Mouse (Mus musculus) layer of hippocampus, adult 2 months (tissue): ENCODE data around the gene Tdg. TPM values are rescaled to one million over a fixed set of nuclear protein-coding genes. Genes with fewer than 3 reads are reported as not detected.
A peak's percentile ranks its signal among the peaks of the same experiment; 100 is the strongest.

ENCODE experiments used
- DNase-seq, 2 experiments: peaks; one replicate each; pipeline ENCODE4 v3.0.0; 2022; ENCODE audit warnings: low spot score in 2 of 2
- H3K27ac ChIP-seq: fragments of 200-600 bp; 2 replicates; pipeline ENCODE4 v1.8.1; 2022
- H3K4me3 ChIP-seq: fragments of 200-600 bp; 2 replicates; pipeline ENCODE4 v1.8.1; 2022; ENCODE audit warnings: mild to moderate bottlenecking
- CTCF ChIP-seq: fragments of 200-600 bp; conservative IDR thresholded peaks from 2 replicates; pipeline ENCODE4 v1.8.1; 2022; ENCODE audit warnings: antibody characterized with exemption, mild to moderate bottlenecking, moderate library complexity
- total RNA-seq, 2 experiments: library from RNA; stranded (reverse); gene quantifications; 2 replicates each; pipeline ENCODE4 v1.2.3; 2021

Tdg gene
- total RNA-seq, 2 experiments from 2014 or later = 44.7 to 47.9 TPM

DNA sequence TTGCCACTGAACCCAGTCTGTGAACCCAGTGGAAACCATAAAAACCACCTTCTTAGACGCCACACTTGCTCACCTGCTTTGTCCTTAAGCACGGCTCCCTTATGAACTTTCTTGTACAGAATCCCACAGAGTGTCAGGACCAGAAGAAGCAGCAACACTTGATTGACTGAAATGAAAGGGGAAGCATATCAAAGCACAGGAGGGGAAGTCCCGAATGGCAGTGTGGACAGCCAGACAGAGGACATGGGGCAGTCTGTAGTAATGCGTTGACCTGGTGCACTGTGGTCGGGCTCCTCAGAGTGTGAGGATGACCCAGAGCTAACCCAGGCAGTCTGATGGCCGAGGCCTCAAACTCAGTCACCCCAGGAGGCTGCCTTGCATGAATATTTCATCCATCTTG, 40.6 kb downstream of the Tdg start:
- DNase-seq = no peak
- no peak for TF ChIP-seq CTCF
- no peak overlapping the region for H3K4me3 ChIP-seq
- H3K27ac ChIP-seq = no peak overlapping the region; the same call in 1 of the 2 replicates

DNA sequence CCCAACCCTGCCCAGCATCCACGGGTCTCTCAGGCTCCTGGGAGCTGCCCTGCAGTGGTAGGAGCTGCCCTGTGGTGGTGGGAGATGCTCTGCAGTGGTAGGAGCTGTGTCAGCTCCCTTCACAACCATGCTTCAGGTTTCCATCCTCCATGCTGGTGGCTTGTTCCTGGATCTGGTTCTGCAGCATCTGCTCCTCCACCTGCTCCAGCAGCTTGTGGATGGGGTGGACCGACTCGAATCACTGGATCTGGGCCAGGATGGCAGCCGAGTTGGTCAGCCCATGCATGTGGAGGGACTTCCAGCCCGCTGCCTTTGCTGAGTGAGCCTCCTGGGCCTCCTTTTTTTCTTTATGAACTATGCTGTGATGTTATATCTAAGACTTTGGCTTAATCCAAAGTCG, 47.3 kb downstream of the Tdg start:
- H3K27ac ChIP-seq = peak overlapping the region; percentile 74
- no peak overlapping the region for H3K4me3 ChIP-seq
- no peak for TF ChIP-seq CTCF
- peak; percentile 53 to 70 for DNase-seq

DNA sequence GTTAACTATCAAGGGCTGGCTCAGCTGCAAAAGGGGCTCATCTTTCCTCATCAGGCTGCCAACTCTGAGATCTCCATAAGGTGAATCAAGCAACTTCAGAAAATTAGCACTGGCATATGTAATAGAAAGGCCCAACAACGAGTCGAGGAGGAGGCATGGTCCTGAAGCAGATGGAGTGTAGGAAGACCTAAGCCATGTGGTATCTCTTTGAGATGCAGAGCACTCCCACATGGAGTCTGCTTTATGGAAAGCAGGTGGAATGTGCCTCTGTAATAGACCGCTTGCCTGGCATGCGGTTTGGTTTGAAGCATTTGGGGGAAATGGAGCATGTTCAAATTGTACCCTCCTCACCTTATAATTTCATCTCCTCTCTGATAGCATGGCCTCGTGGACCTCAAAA, 51.1 kb downstream of the Tdg start:
- no peak for TF ChIP-seq CTCF
- DNase-seq = peak; percentile 62 to 88
- Histone ChIP-seq H3K4me3 (no peak overlapping the region), H3K27ac (peak overlapping the region; percentile 85)

DNA sequence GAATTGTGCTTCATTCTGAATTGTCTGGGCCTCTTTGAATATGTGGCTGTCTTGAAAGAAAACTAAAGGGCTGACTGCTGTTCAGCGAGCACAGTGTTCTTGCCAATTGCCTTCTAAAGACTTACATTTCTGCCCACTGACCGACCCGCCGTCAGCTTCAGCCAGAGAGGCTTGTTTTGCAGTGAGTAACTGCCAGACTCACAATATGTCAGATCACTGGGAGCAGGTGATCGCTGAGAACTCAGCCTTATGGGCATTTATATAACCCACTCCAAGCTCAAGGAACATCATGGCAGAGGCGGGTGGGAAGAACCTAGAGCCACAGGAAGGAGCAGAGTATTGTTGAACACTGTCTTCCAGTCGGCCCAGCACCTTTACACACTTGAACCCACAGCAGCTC, 52.0 kb downstream of the Tdg start:
- peak in 1 of 2 experiments; percentile 61 for DNase-seq
- Histone ChIP-seq H3K4me3 (no peak overlapping the region), H3K27ac (peak overlapping the region; percentile 85)
- no peak for TF ChIP-seq CTCF

DNA sequence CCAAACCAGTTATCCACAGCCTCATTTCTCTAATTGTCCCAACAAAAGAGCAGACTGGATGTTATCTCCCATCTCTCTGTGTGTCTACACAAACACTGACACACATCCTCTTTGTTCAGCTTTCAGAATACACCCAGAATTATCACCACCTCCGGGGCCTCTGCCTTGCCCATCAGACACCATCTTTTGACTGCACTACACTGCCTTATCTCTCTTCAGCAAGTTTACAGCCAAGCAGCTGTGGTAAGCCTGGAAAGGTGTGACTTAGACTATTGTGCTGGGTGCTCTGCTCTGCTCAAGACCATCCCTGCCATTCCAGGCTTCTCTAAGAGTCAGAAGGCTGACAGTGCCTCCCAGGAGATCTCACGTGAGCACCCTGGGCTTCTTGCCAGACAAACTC, 55.8 kb downstream of the Tdg start:
- no peak for TF ChIP-seq CTCF
- Histone ChIP-seq H3K27ac (no peak overlapping the region; the same call in 1 of the 2 replicates), H3K4me3 (no peak overlapping the region)
- no peak for DNase-seq

DNA sequence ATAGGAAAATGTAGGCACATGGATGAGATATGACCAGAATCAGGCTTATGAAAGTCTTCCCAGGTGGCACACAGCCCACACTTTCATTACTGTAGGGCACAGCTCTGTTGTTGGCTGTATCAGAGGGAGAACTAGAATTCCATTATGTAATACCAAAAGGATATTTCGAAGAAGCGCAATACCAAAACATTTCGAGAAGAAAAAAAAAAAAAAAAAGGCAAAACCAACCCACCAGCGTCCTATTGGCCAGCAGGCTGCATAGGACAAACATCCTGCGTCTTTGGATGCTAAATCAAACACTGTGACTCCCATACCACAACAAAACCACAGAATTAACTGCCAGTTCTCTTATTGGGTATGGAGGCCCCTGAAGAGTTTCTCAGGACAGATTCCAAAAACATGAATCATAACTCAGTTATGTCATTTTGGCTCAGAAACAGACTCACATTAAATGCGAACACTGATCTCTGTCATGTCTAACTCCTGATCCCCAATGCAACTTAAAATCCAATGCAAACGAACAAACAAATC, 60.1 kb downstream of the Tdg start:
- peak overlapping the region; percentile 44 for H3K4me3 ChIP-seq

DNA sequence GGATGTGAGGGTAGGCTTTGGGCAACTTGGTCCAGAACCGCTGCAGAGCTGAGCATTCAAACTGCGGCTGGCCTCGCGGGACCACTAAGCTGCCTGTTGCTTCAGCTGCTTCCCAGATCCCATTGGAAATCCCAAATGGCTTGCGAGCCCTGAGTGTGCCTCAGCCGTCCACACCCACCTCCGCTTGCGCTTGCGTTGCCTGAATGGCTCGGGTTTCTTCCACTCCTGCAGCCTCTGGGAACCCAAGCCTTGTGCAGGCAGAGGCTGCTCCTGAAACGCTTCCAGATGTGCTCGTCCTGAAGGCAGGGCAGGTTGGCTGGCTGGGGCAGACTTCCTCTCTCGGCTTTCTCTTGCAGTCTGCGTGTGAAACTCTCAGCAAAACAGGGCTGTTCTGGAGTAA, 60.9 kb downstream of the Tdg start, which contains the start of gene Glt8d2:
TSS of gene Glt8d2 (minus strand) at position 157 of the 400 bp plus-strand sequence.
- peak; percentile 29 to 43 for DNase-seq
- Histone ChIP-seq H3K27ac (peak within 1 kb of the TSS; percentile 91), H3K4me3 (peak within 1 kb of the TSS; percentile 44)
- no peak for TF ChIP-seq CTCF

More for the DNA sequence above, 60.1 kb downstream of the Tdg start:
- DNase-seq = peak in 1 of 2 experiments; percentile 57
- no peak for TF ChIP-seq CTCF
- peak overlapping the region; percentile 91 for H3K27ac ChIP-seq

DNA sequence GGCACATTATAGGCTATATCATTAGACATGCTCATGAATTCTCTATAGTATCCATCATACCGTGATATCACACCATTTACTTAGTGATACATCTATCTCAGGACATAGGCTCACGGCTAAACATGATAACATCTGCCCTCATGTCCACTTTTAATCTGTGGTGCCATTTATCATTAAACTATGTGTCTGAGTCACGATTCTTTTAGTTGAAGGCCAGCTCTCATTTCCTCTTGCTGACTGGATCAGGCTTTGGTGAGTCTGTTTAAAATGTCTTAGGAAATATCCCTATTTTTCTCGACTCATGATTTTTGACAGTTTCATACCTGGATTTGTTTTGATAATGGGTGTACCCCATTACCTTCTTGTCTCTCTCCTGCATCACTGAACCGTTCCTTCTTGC, 66.3 kb downstream of the Tdg start, which contains the start of gene Hcfc2:
TSS of gene Hcfc2 (plus strand) at position 205 of the 400 bp plus-strand sequence.
- TF ChIP-seq CTCF = no peak

DNA sequence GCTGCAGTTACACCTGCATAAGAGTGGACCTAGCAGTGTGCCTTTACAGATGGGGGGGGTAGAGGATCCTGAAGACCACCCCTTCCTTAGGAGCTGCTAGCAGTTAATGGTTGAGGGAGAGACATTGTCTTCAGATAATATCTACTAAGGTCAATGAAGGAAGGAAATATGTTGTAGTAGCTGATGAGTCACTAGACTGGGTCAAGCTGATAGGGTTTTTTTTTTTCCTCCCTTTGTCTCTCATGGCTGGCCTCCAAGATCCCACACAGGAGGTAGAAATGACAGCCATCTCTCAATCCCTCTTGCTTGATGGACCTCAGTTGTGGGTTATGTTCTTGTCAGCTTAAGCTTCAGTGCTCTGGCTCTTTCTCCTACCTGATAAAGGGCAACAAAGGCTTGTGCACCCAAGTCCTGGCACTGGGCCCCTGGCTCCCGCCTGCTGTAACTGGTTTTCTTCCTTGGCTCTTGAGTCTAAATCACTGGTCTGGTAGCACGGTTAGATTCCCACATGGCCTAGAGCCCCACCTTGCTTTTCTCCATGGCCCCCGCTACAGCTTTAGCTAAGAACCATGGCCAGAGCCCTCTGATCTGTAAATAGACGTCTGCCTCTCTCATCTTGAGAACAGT, 66.9 kb downstream of the Tdg start:
- TF ChIP-seq CTCF = no peak
- peak overlapping the region; percentile 53 for H3K27ac ChIP-seq
- no peak overlapping the region for H3K4me3 ChIP-seq
- no peak for DNase-seq

More for the DNA sequence above, 66.3 kb downstream of the Tdg start, which contains the start of gene Hcfc2:
- no peak for DNase-seq
- H3K4me3 ChIP-seq = no peak within 1 kb of the TSS
- peak within 1 kb of the TSS; percentile 53 for H3K27ac ChIP-seq

DNA sequence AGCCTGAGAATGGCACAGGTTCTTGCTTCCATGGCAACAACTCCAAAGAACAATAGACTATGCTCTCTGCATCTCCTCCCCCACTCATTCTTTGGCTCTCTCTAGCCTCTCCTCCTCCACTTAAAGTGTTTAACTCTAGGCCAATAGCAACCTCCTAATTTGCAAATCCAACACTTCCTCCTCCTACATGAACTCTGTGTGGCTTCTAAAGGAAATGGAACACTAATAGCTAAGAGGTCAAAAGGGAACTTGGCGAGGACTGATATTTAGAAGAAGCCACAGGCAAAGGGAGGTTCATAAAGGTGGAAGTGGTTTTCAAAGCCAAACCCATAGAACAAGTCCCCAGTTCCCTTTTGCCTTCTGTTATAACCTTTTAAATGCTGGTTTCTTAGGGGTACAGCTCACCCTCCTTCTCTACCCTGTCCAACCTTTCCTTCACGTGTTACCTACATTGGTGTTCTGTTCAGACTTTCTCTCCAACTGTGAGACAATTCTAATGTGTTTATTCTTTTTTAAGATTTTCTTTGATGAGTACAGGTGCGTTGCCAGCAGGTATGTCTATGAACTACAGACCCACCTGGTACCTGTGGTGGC, 67.8 kb downstream of the Tdg start:
- no peak for TF ChIP-seq CTCF
- DNase-seq = peak in 1 of 2 experiments; percentile 20
- H3K4me3 ChIP-seq = no peak overlapping the region
- H3K27ac ChIP-seq = peak overlapping the region; percentile 39

DNA sequence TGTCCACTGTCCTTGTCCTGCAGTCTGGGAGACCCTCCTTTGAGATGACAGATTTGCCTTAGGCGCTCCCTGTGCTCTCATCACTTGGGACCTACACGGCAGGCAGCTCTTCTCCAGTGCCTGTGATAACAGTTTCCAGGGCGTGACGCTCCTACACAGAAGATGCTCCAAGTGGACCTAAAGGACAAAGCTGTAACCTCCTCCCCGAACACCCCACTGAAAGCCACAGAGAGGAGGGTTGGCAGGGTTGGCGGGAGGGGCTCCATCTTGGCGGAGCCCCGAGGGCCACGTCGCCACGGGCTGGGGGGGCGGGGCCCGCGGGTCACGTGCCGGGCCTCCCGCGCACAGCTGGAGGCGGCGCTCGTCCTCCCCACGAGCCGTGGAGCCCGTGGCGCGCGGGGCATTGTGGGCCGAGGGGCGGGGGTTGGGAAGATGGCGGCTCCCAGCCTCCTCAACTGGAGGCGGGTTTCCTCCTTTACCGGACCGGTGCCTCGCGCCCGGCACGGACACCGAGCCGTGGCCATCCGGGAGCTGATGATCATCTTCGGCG, 69.2 kb downstream of the Tdg start:
- peak overlapping the region; percentile 93 for H3K27ac ChIP-seq
- peak overlapping the region; percentile 83 for H3K4me3 ChIP-seq
- peak; percentile 89 to 91 for DNase-seq
- peak; percentile 40 for TF ChIP-seq CTCF

DNA sequence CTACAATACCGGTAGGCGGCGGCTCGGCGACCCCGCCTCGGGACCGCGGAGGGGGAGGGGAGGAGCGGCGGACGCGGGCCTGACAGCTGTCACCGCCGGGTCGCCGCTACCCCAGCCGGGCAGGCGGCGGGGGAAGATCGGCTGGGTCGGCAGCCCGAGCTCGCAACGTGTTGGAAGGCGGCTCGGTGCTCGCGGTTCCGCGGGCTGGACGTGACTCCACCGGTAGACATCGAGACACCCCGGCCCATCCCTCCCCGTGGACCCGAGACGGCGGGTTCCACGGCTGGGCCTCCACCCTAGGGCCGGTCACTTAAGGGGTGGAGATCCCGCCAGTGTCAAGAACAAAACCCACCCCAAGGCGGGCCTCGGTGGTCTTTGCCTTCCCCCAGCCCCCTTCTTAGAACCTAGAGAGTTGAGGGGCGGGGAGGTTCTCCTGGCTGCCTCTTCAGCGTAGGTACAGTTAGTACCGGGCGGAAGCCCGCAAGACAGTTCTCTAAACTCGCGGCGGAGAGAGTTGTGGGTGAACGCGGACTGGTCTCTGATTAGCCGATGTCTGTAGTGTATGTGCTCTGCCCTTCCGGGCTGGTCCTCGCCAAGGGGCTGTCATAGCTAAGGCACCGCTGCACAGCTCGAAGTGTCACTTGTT, 69.8 kb downstream of the Tdg start:
- no peak for TF ChIP-seq CTCF
- no peak for DNase-seq
- Histone ChIP-seq H3K27ac (peak overlapping the region; percentile 93), H3K4me3 (peak overlapping the region; percentile 83)

Other genes with a start within 250 kb of the Tdg start
- gene Gm1553, start 137.2 kb upstream of the Tdg start, total RNA-seq = not detected
- gene 1190007I07Rik, start 6.6 kb upstream of the Tdg start, total RNA-seq = 10 to 100 TPM; 21.7 to 23.1 TPM
- 10 to 100 TPM; 17.9 to 18.6 TPM for gene Glt8d2, start 60.8 kb downstream of the Tdg start, total RNA-seq
- gene Hcfc2, start 66.3 kb downstream of the Tdg start, total RNA-seq = 10 to 100 TPM; 46.7 to 51.5 TPM
- 10 to 100 TPM; 67.7 to 67.8 TPM for gene Nfyb, start 134.3 kb downstream of the Tdg start, total RNA-seq
- 10 to 100 TPM; 53.1 to 54.0 TPM for gene Txnrd1, start 204.1 kb downstream of the Tdg start, total RNA-seq
- 1 to 10 TPM; 2.7 TPM for gene Eid3, start 236.8 kb downstream of the Tdg start, total RNA-seq